Mouse (Mus musculus) embryonic facial prominence, embryonic 13.5 days (tissue): Measurements from ENCODE around the gene Teddm1a. TPM values are rescaled to one million over a fixed set of nuclear protein-coding genes. Genes with fewer than 3 reads are reported as not detected.
"Not testable (repeated sequence)": the region's sequence is repeated elsewhere in the genome, so short reads cannot be mapped to it uniquely, and the experiment has no call there.

Experiments
- ATAC-seq: fragments of 200-750 bp; cut with Nextera tagmentation; 2 replicates; pipeline ENCODE4 v1.8.0; 2017; ENCODE audit warnings: low read depth; ENCODE audit not compliant: insufficient number of reproducible peaks, insufficient read depth, low FRiP score, low TSS enrichment
- H3K27ac ChIP-seq: fragments of 300-500 bp; sonication (generic); 2 replicates; pipeline ENCODE4 v1.5.1; 2015; ENCODE audit warnings: moderate library complexity, mild to moderate bottlenecking, inconsistent platforms
- H3K27me3 ChIP-seq: fragments of 300-500 bp; sonication (generic); 2 replicates; pipeline ENCODE4 v1.6.1; 2015; ENCODE audit warnings: mild to moderate bottlenecking, inconsistent platforms
- H3K36me3 ChIP-seq: fragments of 300-500 bp; sonication (generic); 2 replicates; pipeline ENCODE4 v1.6.1; 2015; ENCODE audit warnings: mild to moderate bottlenecking, inconsistent platforms
- H3K4me1 ChIP-seq: fragments of 300-500 bp; sonication (generic); 2 replicates; pipeline ENCODE4 v1.6.1; 2015; ENCODE audit warnings: inconsistent platforms
- H3K4me2 ChIP-seq: fragments of 300-500 bp; sonication (generic); 2 replicates; pipeline ENCODE4 v1.6.1; 2015; ENCODE audit warnings: moderate library complexity, mild to moderate bottlenecking, inconsistent platforms
- H3K4me3 ChIP-seq: fragments of 300-500 bp; sonication (generic); 2 replicates; pipeline ENCODE4 v1.5.1; 2015; ENCODE audit warnings: mild to moderate bottlenecking, inconsistent platforms
- H3K9ac ChIP-seq: fragments of 300-500 bp; sonication (generic); 2 replicates; pipeline ENCODE4 v1.6.1; 2015; ENCODE audit warnings: mild to moderate bottlenecking, inconsistent platforms
- H3K9me3 ChIP-seq: fragments of 300-500 bp; sonication (generic); 2 replicates; pipeline ENCODE4 v1.6.1; 2016; ENCODE audit warnings: inconsistent platforms
- WGBS: fragments of 180-500 bp; shearing (Covaris S2); methylation state at CpG from one replicate; pipeline ENCODE4 v1.1.7; 2015; ENCODE audit warnings: mixed read lengths; 5-methylcytosine and 5-hydroxymethylcytosine counted together
- polyA plus RNA-seq: library from polyadenylated mRNA; unstranded; fragments of >200 nt; fragmentation: Nextera tagmentation; extraction: Ambion mirVana; gene quantifications from 2 replicates; pipeline ENCODE4 v1.2.1, GENCODE M21; 2015

The Teddm1a gene
- not detected in 2 replicates for polyA plus RNA-seq

DNA sequence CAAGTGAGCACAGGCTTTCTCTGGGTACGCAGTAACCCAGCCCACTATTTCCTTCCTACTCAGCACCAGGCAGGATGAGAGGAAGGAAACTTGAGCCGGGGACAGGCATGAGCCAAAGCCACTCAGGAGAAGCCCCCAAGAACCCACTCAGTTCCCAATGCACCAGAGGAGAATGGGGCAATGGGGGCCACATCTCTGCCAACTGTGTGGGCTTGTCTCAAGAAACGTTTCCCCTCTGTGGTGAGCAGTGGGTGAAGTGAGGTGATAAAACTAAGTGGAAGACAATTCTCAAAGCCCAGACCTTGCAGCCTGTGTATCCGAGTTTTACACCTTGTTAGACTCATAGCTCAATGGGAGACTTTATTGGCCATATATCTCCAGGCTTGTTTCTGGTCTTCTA lies at the start of gene Teddm1a:
Gene Teddm1a (plus strand): TSS at position 301 of the 400 bp plus-strand sequence.
- Histone ChIP-seq H3K36me3 (no peaks in the 10 kb centered on the region), H3K27me3 (peaks cover 7% of the 10 kb centered on the region; the same call in 1 of the 2 replicates), H3K4me1 (peaks cover 9% of the 10 kb centered on the region), H3K27ac (no peak within 1 kb of the TSS), H3K9me3 (no peaks in the 10 kb centered on the region), H3K4me2 (no peak within 1 kb of the TSS), H3K9ac (no peak within 1 kb of the TSS), H3K4me3 (no peak within 1 kb of the TSS)
- 56% methylated on average over 4 of the region's 4 CpGs for WGBS
- no peak for ATAC-seq

DNA sequence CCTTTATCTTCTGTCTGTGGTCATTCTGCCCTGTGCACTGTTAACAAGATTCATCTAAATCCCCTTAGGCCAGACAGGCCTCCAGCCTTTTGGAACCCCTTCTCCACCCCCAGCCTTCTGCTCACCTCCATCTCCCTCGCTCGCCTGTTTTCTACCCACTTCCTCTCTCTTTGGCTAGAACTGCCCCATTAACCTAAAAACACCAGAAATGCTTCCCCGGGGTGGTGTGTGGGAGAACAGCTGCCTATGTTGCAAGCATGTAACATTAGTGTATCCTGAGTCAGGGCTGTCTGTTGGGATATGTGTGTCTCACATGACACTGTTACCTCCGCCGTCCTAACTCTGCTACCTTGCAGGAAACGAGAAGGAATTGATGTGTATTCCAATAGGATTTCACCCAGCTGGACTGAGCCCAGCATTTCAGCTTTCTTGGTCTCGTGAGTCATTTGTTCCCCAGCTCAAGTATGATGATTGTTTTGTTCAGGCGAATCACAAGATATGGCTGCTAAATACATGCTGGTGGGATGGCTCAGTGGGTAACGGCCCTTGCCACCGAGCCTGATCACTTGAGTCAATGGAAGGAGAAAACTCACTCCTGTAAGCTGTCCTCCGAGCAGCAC lies 49.3 kb upstream of the Teddm1a start:
- H3K4me3 ChIP-seq: no peak overlapping the region
- H3K27ac ChIP-seq: no peak overlapping the region
- 75% methylated on average over 11 of the region's 11 CpGs for WGBS
- H3K9ac ChIP-seq: no peak overlapping the region
- H3K36me3 ChIP-seq: no peaks in the 10 kb centered on the region
- no peak for ATAC-seq
- no peak overlapping the region for H3K4me2 ChIP-seq
- no peaks in the 10 kb centered on the region for H3K9me3 ChIP-seq
- H3K27me3 ChIP-seq: no peaks in the 10 kb centered on the region
- H3K4me1 ChIP-seq: no peaks in the 10 kb centered on the region

DNA sequence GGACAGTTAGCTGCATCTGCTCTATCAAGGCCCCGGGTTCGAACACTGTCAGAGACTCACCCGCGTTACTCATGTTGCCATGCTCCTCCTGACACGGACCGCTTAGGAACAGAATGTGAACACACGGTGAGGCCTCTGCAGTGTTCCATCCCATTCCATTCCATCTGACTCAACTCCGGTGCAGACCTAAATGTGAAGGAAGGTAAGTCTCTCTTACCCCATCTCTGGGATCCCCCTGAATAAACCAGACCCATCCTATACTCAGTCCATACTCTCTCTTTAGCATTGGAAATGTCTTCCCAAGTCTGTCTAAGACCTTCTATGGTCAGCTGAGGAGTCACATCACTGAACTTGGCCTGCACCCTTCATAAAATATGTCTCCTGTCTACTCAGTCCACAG lies 47.5 kb upstream of the Teddm1a start, which contains the start of gene Rgsl1:
Gene Rgsl1 (minus strand): TSS at position 101 of the 400 bp plus-strand sequence.
- 93% methylated on average over 8 of the region's 8 CpGs for WGBS

GRCm38 (mm10) chr1:153846420-153846819 lies 45.1 kb upstream of the Teddm1a start:
- Histone ChIP-seq H3K4me2 (no peak overlapping the region), H3K9me3 (no peaks in the 10 kb centered on the region), H3K4me3 (no peak overlapping the region), H3K27me3 (no peaks in the 10 kb centered on the region), H3K27ac (no peak overlapping the region), H3K9ac (no peak overlapping the region), H3K4me1 (no peaks in the 10 kb centered on the region), H3K36me3 (no peaks in the 10 kb centered on the region)
- WGBS: 87% methylated on average over 7 of the region's 7 CpGs
- no peak for ATAC-seq

More for the DNA sequence above, 47.5 kb upstream of the Teddm1a start, which contains the start of gene Rgsl1:
- Histone ChIP-seq H3K9ac (no peak within 1 kb of the TSS), H3K36me3 (no peaks in the 10 kb centered on the region), H3K27me3 (no peaks in the 10 kb centered on the region), H3K4me3 (no peak within 1 kb of the TSS), H3K9me3 (no peaks in the 10 kb centered on the region), H3K27ac (no peak within 1 kb of the TSS), H3K4me2 (no peak within 1 kb of the TSS), H3K4me1 (no peaks in the 10 kb centered on the region)
- ATAC-seq: no peak

DNA sequence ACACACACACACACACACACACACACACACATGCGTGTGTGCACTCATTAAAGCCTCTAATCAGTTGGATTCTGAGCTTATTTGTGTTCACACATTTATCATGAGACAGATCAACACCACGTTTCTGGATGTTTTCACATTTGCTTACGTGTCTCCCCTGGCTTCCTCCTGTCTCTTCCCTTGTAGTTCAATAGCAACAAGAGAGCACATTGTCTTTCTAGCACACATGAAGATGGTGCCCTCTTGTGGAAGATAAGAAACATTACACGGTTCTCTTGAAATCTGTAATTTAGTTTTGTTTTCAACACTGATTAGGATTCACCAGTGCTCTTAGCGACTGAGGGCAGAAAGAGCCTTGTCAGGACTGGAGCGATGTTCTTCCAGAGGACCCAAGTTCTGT lies 44.7 kb upstream of the Teddm1a start:
- H3K9ac ChIP-seq: no peak overlapping the region
- 31% methylated on average over 6 of the region's 6 CpGs for WGBS
- H3K36me3 ChIP-seq: no peaks in the 10 kb centered on the region
- H3K4me2 ChIP-seq: no peak overlapping the region
- no peak overlapping the region for H3K27ac ChIP-seq
- H3K27me3 ChIP-seq: no peaks in the 10 kb centered on the region
- H3K9me3 ChIP-seq: no peaks in the 10 kb centered on the region
- no peak for ATAC-seq
- no peak overlapping the region for H3K4me3 ChIP-seq
- no peaks in the 10 kb centered on the region for H3K4me1 ChIP-seq

GRCm38 (mm10) chr1:153852696-153853095 lies 38.8 kb upstream of the Teddm1a start:
- WGBS: 67% methylated on average over 7 of the region's 7 CpGs
- not testable (repeated sequence) for ATAC-seq, H3K9ac ChIP-seq, H3K9me3 ChIP-seq, H3K36me3 ChIP-seq, H3K4me1 ChIP-seq, H3K27ac ChIP-seq, H3K27me3 ChIP-seq, H3K4me2 ChIP-seq, H3K4me3 ChIP-seq

- Histone ChIP-seq H3K27ac (no peak overlapping the region), H3K27me3 (no peaks in the 10 kb centered on the region), H3K4me2 (no peak overlapping the region), H3K9ac (no peak overlapping the region), H3K4me1 (no peaks in the 10 kb centered on the region), H3K9me3 (no peaks in the 10 kb centered on the region), H3K36me3 (no peaks in the 10 kb centered on the region), H3K4me3 (no peak overlapping the region)
- WGBS: 65% methylated on average over 8 of the region's 8 CpGs
- ATAC-seq: no peak
Observed at GRCm38 (mm10) chr1:153855946-153856345, 35.6 kb upstream of the Teddm1a start.

DNA sequence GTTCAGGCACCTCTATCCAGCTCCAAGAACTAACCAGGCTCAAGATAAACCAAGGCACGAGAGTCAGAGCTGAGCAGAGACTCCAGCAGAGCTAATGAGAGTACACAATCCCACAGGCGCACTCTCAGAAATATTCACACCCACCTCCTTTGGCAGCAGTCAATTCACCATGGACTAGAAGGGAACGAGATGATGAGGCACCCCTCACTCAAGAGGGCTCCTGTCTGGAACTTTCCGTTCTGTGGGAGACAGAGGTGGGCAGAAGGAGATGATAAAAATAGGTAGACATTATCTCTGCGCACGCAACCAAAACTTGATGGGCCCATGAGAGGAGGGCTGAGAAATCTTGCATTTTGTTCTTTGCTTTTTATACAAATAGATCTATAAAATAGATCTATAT lies 17.5 kb upstream of the Teddm1a start, which contains the start of gene Teddm1b:
Gene Teddm1b (plus strand): TSS at position 301 of the 400 bp plus-strand sequence.
- 88% methylated on average over 6 of the region's 6 CpGs for WGBS
- ATAC-seq: no peak

DNA sequence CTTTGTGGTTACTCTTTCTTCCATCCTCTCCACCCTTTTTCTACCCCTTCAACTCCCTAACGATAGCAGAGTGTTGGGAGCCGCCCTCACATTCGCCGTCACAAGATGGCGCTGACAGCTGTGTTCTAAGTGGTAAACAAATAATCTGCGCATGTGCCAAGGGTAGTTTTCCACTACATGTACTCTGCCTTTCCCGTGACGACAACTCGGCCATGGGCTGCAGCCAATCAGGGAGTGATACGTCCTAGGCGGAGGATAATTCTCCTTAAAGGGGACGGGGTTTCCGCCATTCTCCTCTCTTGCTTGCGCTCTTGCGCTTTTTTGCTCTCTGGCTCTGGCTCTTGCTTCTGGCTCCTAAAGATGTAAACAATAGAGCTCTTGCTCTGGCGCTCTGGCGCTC lies 11.2 kb upstream of the Teddm1a start:
- not testable (repeated sequence) for H3K4me1 ChIP-seq, H3K27me3 ChIP-seq, H3K9me3 ChIP-seq, ATAC-seq, H3K4me2 ChIP-seq, H3K36me3 ChIP-seq, H3K27ac ChIP-seq, H3K4me3 ChIP-seq, H3K9ac ChIP-seq
- WGBS: 96% methylated on average over 17 of the region's 17 CpGs

More for the DNA sequence above, 17.5 kb upstream of the Teddm1a start, which contains the start of gene Teddm1b:
- no peak within 1 kb of the TSS for H3K27ac ChIP-seq
- no peaks in the 10 kb centered on the region for H3K9me3 ChIP-seq
- no peaks in the 10 kb centered on the region for H3K27me3 ChIP-seq
- H3K9ac ChIP-seq: no peak within 1 kb of the TSS
- H3K4me2 ChIP-seq: no peak within 1 kb of the TSS
- H3K36me3 ChIP-seq: no peaks in the 10 kb centered on the region
- H3K4me1 ChIP-seq: 0 out of 2 replicates have a peak, but pooled peaks cover 2% of the 10 kb centered on the region
- H3K4me3 ChIP-seq: no peak within 1 kb of the TSS

GRCm38 (mm10) chr1:153886024-153886633 lies 5.4 kb upstream of the Teddm1a start:
- Histone ChIP-seq H3K9me3 (no peaks in the 10 kb centered on the region), H3K27ac (no peak overlapping the region), H3K4me1 (peaks cover 7% of the 10 kb centered on the region), H3K36me3 (no peaks in the 10 kb centered on the region), H3K4me2 (peak overlapping the region; percentile 11; the same call in 1 of the 2 replicates), H3K9ac (no peak overlapping the region), H3K27me3 (0 out of 2 replicates have a peak, but pooled peaks cover under 1% of the 10 kb centered on the region), H3K4me3 (no peak overlapping the region)
- WGBS: 21% methylated on average over 17 of the region's 17 CpGs
- peak; percentile 43; the same call in 1 of the 2 replicates for ATAC-seq

- peaks cover 13% of the 10 kb centered on the region for H3K4me1 ChIP-seq
- no peak overlapping the region for H3K4me2 ChIP-seq
- no peak overlapping the region for H3K4me3 ChIP-seq
- H3K27me3 ChIP-seq: peaks cover 7% of the 10 kb centered on the region; the same call in 1 of the 2 replicates
- H3K9me3 ChIP-seq: no peaks in the 10 kb centered on the region
- ATAC-seq: no peak
- WGBS: 94% methylated on average over 10 of the region's 10 CpGs
- no peak overlapping the region for H3K9ac ChIP-seq
- no peaks in the 10 kb centered on the region for H3K36me3 ChIP-seq
- H3K27ac ChIP-seq: no peak overlapping the region
Observed at GRCm38 (mm10) chr1:153890121-153890520, 1.4 kb upstream of the Teddm1a start.

- Histone ChIP-seq H3K9ac (no peak overlapping the region), H3K27ac (no peak overlapping the region), H3K9me3 (no peaks in the 10 kb centered on the region), H3K27me3 (peaks cover 7% of the 10 kb centered on the region; the same call in 1 of the 2 replicates), H3K4me2 (no peak overlapping the region), H3K36me3 (no peaks in the 10 kb centered on the region), H3K4me1 (peaks cover 10% of the 10 kb centered on the region), H3K4me3 (no peak overlapping the region)
- WGBS: 43% methylated on average over 2 of the region's 2 CpGs
- ATAC-seq: no peak
Observed at GRCm38 (mm10) chr1:153893746-153894145, 2.2 kb downstream of the Teddm1a start.
